Mouse (Mus musculus): ENCODE results near the gene Apol8.
"Not testable (repeated sequence)": the region's sequence is repeated elsewhere in the genome, so short reads cannot be mapped to it uniquely, and the experiment has no call there.

DNA sequence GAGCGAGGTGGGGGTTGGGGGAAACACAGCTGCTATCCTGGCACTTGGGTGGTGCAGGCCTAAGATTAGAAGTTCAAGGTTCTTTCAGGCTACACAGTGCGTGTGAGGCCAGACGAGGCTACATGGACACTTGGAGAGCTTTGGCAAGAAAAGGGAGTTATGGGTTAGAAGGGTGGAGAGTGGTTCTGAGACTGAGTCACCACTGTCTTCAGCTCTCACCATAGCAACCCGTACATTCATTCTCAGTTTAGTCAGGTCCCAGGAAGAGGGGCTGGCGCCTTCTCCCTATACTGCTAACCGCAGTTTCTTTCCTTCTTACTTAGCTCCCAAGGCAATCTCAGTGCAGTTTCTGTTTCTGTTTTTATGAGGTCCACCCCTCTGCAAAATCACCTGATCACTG lies 15.2 kb downstream of the Apol8 start:
- TF ChIP-seq CTCF, EP300 (IDR thresholded peaks at IDR 0.05; ENCODE audit: low read depth): not testable (repeated sequence)

Measured in liver, postnatal 0 days (tissue).